Mouse (Mus musculus): ENCODE measurements around the gene Rreb1. TPM values are rescaled to one million over a fixed set of nuclear protein-coding genes. Genes with fewer than 3 reads are reported as not detected.

The Rreb1 gene
- polyA plus RNA-seq, 2 experiments = 19.0 to 21.4 TPM

GRCm38 (mm10) chr13:37838260-37839183, 60.3 kb downstream of the Rreb1 start:
- H3K9me3 ChIP-seq (ENCODE audit: control insufficient read depth, low read length) = no peaks in the 10 kb centered on the region
- no peaks in the 10 kb centered on the region; the same call in 1 of the 2 replicates for H3K36me3 ChIP-seq (ENCODE audit: control insufficient read depth, insufficient read depth, low read length)
- no peak for ATAC-seq (ENCODE audit: low FRiP score, low read depth)
- H3K4me2 ChIP-seq (replicated peaks; ENCODE audit: low read depth, low read length, severe bottlenecking) = no peak overlapping the region
- no peak for TF ChIP-seq POLR2A (IDR thresholded peaks at IDR 0.05; ENCODE audit: borderline replicate concordance, extremely low read depth, insufficient read depth, insufficient read length)
- H3K4me1 ChIP-seq (ENCODE audit: control insufficient read depth, insufficient read depth, low read length) = peaks cover under 1% of the 10 kb centered on the region
- H3K9ac ChIP-seq (ENCODE audit: low read depth, low read length, severe bottlenecking) = no peak overlapping the region
- no peak overlapping the region for H3K4me3 ChIP-seq (replicated peaks; ENCODE audit: low read length)
- H3K27me3 ChIP-seq (ENCODE audit: control insufficient read depth, insufficient read depth, low read length) = no peaks in the 10 kb centered on the region
- DNase-seq (ENCODE audit: low spot score) = no peak
- H3K27ac ChIP-seq (replicated peaks; ENCODE audit: low read depth, low read length) = no peak overlapping the region
- WGBS = 88% methylated on average over 18 of the region's 18 CpGs

DNA sequence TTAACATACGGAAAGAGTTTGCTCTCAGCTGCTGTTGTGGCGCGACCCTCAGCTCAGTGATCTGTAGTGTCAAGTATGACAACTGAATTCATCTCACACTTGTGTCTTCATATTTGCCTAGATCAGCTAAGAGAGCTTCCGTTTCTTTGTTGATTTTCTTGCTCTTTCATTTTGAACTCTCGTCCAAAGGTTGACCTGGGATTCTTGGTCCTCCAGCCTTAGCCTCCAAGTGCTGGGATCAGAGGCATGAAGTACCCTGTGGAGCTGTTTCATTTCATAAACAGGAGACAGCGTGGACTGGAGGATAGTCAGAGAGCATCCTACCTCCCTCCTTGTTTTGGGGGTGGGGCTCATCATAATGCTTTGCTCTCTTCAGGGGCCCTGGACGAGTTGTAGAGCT, 65.0 kb downstream of the Rreb1 start:
- Histone ChIP-seq H3K27ac (replicated peaks; ENCODE audit: low read depth, low read length) (no peak overlapping the region), H3K9ac (ENCODE audit: low read depth, low read length, severe bottlenecking) (no peak overlapping the region), H3K4me3 (replicated peaks; ENCODE audit: low read length) (no peak overlapping the region), H3K36me3 (ENCODE audit: control insufficient read depth, insufficient read depth, low read length) (no peaks in the 10 kb centered on the region), H3K4me2 (replicated peaks; ENCODE audit: low read depth, low read length, severe bottlenecking) (no peak overlapping the region), H3K4me1 (ENCODE audit: control insufficient read depth, insufficient read depth, low read length) (peaks cover 17% of the 10 kb centered on the region), H3K9me3 (ENCODE audit: control insufficient read depth, low read length) (no peaks in the 10 kb centered on the region), H3K27me3 (ENCODE audit: control insufficient read depth, insufficient read depth, low read length) (no peaks in the 10 kb centered on the region)
- ATAC-seq (ENCODE audit: low FRiP score, low read depth) = no peak
- TF ChIP-seq POLR2A (IDR thresholded peaks at IDR 0.05; ENCODE audit: borderline replicate concordance, extremely low read depth, insufficient read depth, insufficient read length) = no peak
- WGBS = 85% methylated on average over 7 of the region's 7 CpGs
- DNase-seq (ENCODE audit: low spot score) = no peak

- ATAC-seq (ENCODE audit: low FRiP score, low read depth) (no peak), DNase-seq (ENCODE audit: low spot score) (no peak)
- peaks cover 17% of the 10 kb centered on the region for H3K4me1 ChIP-seq (ENCODE audit: control insufficient read depth, insufficient read depth, low read length)
- no peaks in the 10 kb centered on the region for H3K36me3 ChIP-seq (ENCODE audit: control insufficient read depth, insufficient read depth, low read length)
- H3K9ac ChIP-seq (ENCODE audit: low read depth, low read length, severe bottlenecking) = no peak overlapping the region
- H3K27me3 ChIP-seq (ENCODE audit: control insufficient read depth, insufficient read depth, low read length) = no peaks in the 10 kb centered on the region
- TF ChIP-seq POLR2A (IDR thresholded peaks at IDR 0.05; ENCODE audit: borderline replicate concordance, extremely low read depth, insufficient read depth, insufficient read length) = no peak
- no peak overlapping the region for H3K4me3 ChIP-seq (replicated peaks; ENCODE audit: low read length)
- no peaks in the 10 kb centered on the region for H3K9me3 ChIP-seq (ENCODE audit: control insufficient read depth, low read length)
- H3K27ac ChIP-seq (replicated peaks; ENCODE audit: low read depth, low read length) = no peak overlapping the region
- no peak overlapping the region for H3K4me2 ChIP-seq (replicated peaks; ENCODE audit: low read depth, low read length, severe bottlenecking)
- 69% methylated on average over 10 of the region's 10 CpGs for WGBS
These were observed 65.6 kb downstream of the Rreb1 start for GRCm38 (mm10) chr13:37843844-37844243.

DNA sequence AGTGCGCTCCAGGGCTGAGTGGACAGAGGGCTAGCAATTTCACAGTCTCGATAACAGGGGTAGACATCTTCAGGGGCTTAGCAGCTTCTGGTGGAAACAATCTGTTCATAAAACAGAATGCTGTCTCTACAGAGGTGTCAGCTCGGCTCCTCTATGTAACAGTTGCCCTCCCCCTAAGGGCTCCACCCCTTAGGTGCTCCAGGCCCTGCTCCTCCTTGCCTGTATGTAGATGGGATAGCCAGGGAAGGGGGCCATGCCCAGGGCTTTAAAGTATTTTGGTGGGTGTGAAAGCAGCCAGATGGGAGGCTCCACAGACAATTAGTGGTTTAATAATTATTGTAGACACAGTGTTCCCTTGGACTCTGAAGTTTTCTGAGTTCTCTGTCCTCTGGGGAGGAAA, 67.0 kb downstream of the Rreb1 start:
- Histone ChIP-seq H3K4me1 (ENCODE audit: control insufficient read depth, insufficient read depth, low read length) (peaks cover 17% of the 10 kb centered on the region), H3K36me3 (ENCODE audit: control insufficient read depth, insufficient read depth, low read length) (no peaks in the 10 kb centered on the region), H3K27ac (replicated peaks; ENCODE audit: low read depth, low read length) (no peak overlapping the region), H3K4me2 (replicated peaks; ENCODE audit: low read depth, low read length, severe bottlenecking) (no peak overlapping the region), H3K27me3 (ENCODE audit: control insufficient read depth, insufficient read depth, low read length) (no peaks in the 10 kb centered on the region), H3K4me3 (replicated peaks; ENCODE audit: low read length) (no peak overlapping the region), H3K9me3 (ENCODE audit: control insufficient read depth, low read length) (no peaks in the 10 kb centered on the region), H3K9ac (ENCODE audit: low read depth, low read length, severe bottlenecking) (no peak overlapping the region)
- ATAC-seq (ENCODE audit: low FRiP score, low read depth) = no peak
- no peak for DNase-seq (ENCODE audit: low spot score)
- WGBS = 58% methylated on average over 3 of the region's 3 CpGs
- no peak for TF ChIP-seq POLR2A (IDR thresholded peaks at IDR 0.05; ENCODE audit: borderline replicate concordance, extremely low read depth, insufficient read depth, insufficient read length)

DNA sequence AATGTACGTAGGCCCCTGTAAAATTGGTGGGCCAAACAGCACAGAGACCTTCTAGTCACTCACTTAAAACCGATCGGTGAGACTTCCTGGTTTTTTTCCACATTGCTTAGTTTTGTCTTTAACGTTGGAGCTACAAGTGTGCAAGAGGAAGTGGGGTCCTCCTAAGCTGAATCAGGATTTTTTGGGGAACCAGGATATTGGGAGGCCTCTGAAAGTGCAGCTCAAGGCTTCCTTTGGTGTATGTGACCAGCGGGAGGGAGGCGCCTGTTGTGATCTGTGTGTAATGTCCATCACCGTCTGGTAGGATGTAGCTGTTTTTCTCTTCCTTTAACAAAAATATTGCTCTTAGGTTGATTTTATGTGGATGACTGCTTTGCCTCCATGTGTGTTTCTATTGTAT, 67.4 kb downstream of the Rreb1 start:
- no peaks in the 10 kb centered on the region for H3K36me3 ChIP-seq (ENCODE audit: control insufficient read depth, insufficient read depth, low read length)
- no peaks in the 10 kb centered on the region for H3K9me3 ChIP-seq (ENCODE audit: control insufficient read depth, low read length)
- H3K4me1 ChIP-seq (ENCODE audit: control insufficient read depth, insufficient read depth, low read length) = peaks cover 17% of the 10 kb centered on the region
- H3K4me3 ChIP-seq (replicated peaks; ENCODE audit: low read length) = no peak overlapping the region
- H3K4me2 ChIP-seq (replicated peaks; ENCODE audit: low read depth, low read length, severe bottlenecking) = no peak overlapping the region
- H3K9ac ChIP-seq (ENCODE audit: low read depth, low read length, severe bottlenecking) = no peak overlapping the region
- no peak overlapping the region for H3K27ac ChIP-seq (replicated peaks; ENCODE audit: low read depth, low read length)
- DNase-seq (ENCODE audit: low spot score) = no peak
- no peak for ATAC-seq (ENCODE audit: low FRiP score, low read depth)
- 51% methylated on average over 7 of the region's 7 CpGs for WGBS
- no peaks in the 10 kb centered on the region for H3K27me3 ChIP-seq (ENCODE audit: control insufficient read depth, insufficient read depth, low read length)
- TF ChIP-seq POLR2A (IDR thresholded peaks at IDR 0.05; ENCODE audit: borderline replicate concordance, extremely low read depth, insufficient read depth, insufficient read length) = no peak
